Mouse (Mus musculus) MEL (cell line): ENCODE measurements around the gene 3110018I06Rik.

Source experiments
- CHD1 ChIP-seq: IDR thresholded peaks from 2 replicates; pipeline ENCODE4 v1.6.1; 2012; ENCODE audit warnings: low read depth, mild to moderate bottlenecking, inconsistent platforms, low read length, improper control_type of control experiment
- CTCF ChIP-seq, 3 experiments: IDR thresholded peaks in 2 of 3; conservative IDR thresholded peaks in 1 of 3; 2 replicates each; pipeline ENCODE4 v1.5.1; 2011 to 2012; ENCODE audit warnings: low read length in 3 of 3, low read depth in 2 of 3, mild to moderate bottlenecking in 2 of 3, improper control_type of control experiment in 1 of 3, inconsistent platforms in 1 of 3, mixed read lengths in 1 of 3, moderate library complexity in 1 of 3; ENCODE audit not compliant: control insufficient read depth in 1 of 3, insufficient read depth in 1 of 3, poor library complexity in 1 of 3, severe bottlenecking in 1 of 3
- EP300 ChIP-seq, 2 experiments: IDR thresholded peaks; 2 replicates each; pipeline ENCODE4 v1.6.1; 2011; ENCODE audit warnings: improper control_type of control experiment in 2 of 2, low read length in 2 of 2, low read depth in 1 of 2, mild to moderate bottlenecking in 1 of 2
- NRF1 ChIP-seq: IDR thresholded peaks from 2 replicates; pipeline ENCODE4 v1.6.1; 2014; ENCODE audit warnings: low read depth, mild to moderate bottlenecking, inconsistent platforms, low read length, improper control_type of control experiment, moderate library complexity; ENCODE audit not compliant: poor library complexity, insufficient read depth, severe bottlenecking
- POLR2A ChIP-seq, 2 experiments: IDR thresholded peaks; 2 replicates each; pipeline ENCODE4 v1.6.1; 2011 to 2012; ENCODE audit warnings: low read length in 2 of 2, mild to moderate bottlenecking in 2 of 2, control low read depth in 1 of 2, improper control_type of control experiment in 1 of 2, low read depth in 1 of 2, moderate library complexity in 1 of 2; ENCODE audit not compliant: control insufficient read depth in 1 of 2, insufficient read depth in 1 of 2, poor library complexity in 1 of 2
- TCF12 ChIP-seq: IDR thresholded peaks from 2 replicates; pipeline ENCODE4 v1.6.1; 2014; ENCODE audit warnings: low read depth, mild to moderate bottlenecking, inconsistent platforms, low read length, improper control_type of control experiment, moderate library complexity
- ZC3H11A ChIP-seq: IDR thresholded peaks from 2 replicates; pipeline ENCODE4 v1.6.1; 2012; ENCODE audit warnings: low read depth, mild to moderate bottlenecking, inconsistent platforms, low read length, improper control_type of control experiment

- no peak for TF ChIP-seq POLR2A (IDR thresholded peaks at IDR 0.05; ENCODE audit: control insufficient read depth in 1 of 2, insufficient read depth in 1 of 2, low read depth in 1 of 2, low read length in 2 of 2, poor library complexity in 1 of 2)
- no peak for TF ChIP-seq CHD1
- TF ChIP-seq CTCF (IDR thresholded peaks at IDR 0.05 in 2 of 3, conservative IDR thresholded peaks at IDR 0.05 in 1 of 3; ENCODE audit: control insufficient read depth in 1 of 3, insufficient read depth in 1 of 3, low read depth in 2 of 3, low read length in 3 of 3, poor library complexity in 1 of 3, severe bottlenecking in 1 of 3): no peak
- TF ChIP-seq TCF12: no peak
- TF ChIP-seq EP300 (IDR thresholded peaks at IDR 0.05; ENCODE audit: low read depth in 1 of 2, low read length in 2 of 2): no peak
- no peak for TF ChIP-seq ZC3H11A
- no peak for TF ChIP-seq NRF1
These were observed 9.1 kb upstream of the 3110018I06Rik start for GRCm38 (mm10) chr12:107479350-107479749.
